Mouse (Mus musculus) midbrain, embryonic 12.5 days (tissue): ENCODE measurements around the gene Mtx1. TPM values are rescaled to one million over a fixed set of nuclear protein-coding genes. Genes with fewer than 3 reads are reported as not detected.
A peak's percentile ranks its signal among the peaks of the same experiment; 100 is the strongest.

Experiments
- ATAC-seq: fragments of 200-750 bp; cut with Nextera tagmentation; 2 replicates; pipeline ENCODE4 v1.8.0; 2017; ENCODE audit warnings: low read depth, moderate TSS enrichment, moderate library complexity; ENCODE audit not compliant: low FRiP score
- H3K27ac ChIP-seq: fragments of 300-500 bp; sonication (generic); replicated peaks from 2 replicates; pipeline ENCODE4 v1.5.1; 2016; ENCODE audit warnings: mild to moderate bottlenecking
- H3K27me3 ChIP-seq: fragments of 300-500 bp; sonication (generic); 2 replicates; pipeline ENCODE4 v1.6.1; 2016; ENCODE audit warnings: mild to moderate bottlenecking
- H3K36me3 ChIP-seq: fragments of 300-500 bp; sonication (generic); 2 replicates; pipeline ENCODE4 v1.6.1; 2016
- H3K4me1 ChIP-seq: fragments of 300-500 bp; sonication (generic); 2 replicates; pipeline ENCODE4 v1.6.1; 2016
- H3K4me2 ChIP-seq: fragments of 300-500 bp; sonication (generic); replicated peaks from 2 replicates; pipeline ENCODE4 v1.6.1; 2016; ENCODE audit warnings: mild to moderate bottlenecking, moderate library complexity
- H3K4me3 ChIP-seq: fragments of 300-500 bp; sonication (generic); 2 replicates; pipeline ENCODE4 v1.5.1; 2016; ENCODE audit warnings: mild to moderate bottlenecking
- H3K9ac ChIP-seq: fragments of 300-500 bp; sonication (generic); replicated peaks from 2 replicates; pipeline ENCODE4 v1.6.1; 2016; ENCODE audit warnings: mild to moderate bottlenecking, moderate library complexity
- H3K9me3 ChIP-seq: fragments of 300-500 bp; sonication (generic); 2 replicates; pipeline ENCODE4 v1.6.1; 2016; ENCODE audit warnings: mild to moderate bottlenecking
- WGBS: fragments of 180-500 bp; shearing (Covaris S2); methylation state at CpG from one replicate; pipeline ENCODE4 v1.1.7; 2016; 5-methylcytosine and 5-hydroxymethylcytosine counted together
- polyA plus RNA-seq: library from polyadenylated mRNA; unstranded; fragments of >200 nt; fragmentation: Nextera tagmentation; extraction: Ambion mirVana; gene quantifications from 2 replicates; pipeline ENCODE4 v1.2.1, GENCODE M21; 2016

The Mtx1 gene
- polyA plus RNA-seq, 1 experiment from 2014 or later: 185 TPM

GRCm38 (mm10) chr3:89237682-89238081, 10.8 kb upstream of the Mtx1 start:
- WGBS: 96% methylated on average over 21 of the region's 21 CpGs
- no peak overlapping the region for H3K27ac ChIP-seq
- H3K4me3 ChIP-seq: no peak overlapping the region
- H3K9me3 ChIP-seq: no peaks in the 10 kb centered on the region
- no peak for ATAC-seq
- H3K9ac ChIP-seq: no peak overlapping the region
- peaks cover 3% of the 10 kb centered on the region; the same call in 1 of the 2 replicates for H3K4me1 ChIP-seq
- H3K4me2 ChIP-seq: no peak overlapping the region
- H3K36me3 ChIP-seq: peaks cover 75% of the 10 kb centered on the region
- H3K27me3 ChIP-seq: no peaks in the 10 kb centered on the region

GRCm38 (mm10) chr3:89236516-89236915, 9.6 kb upstream of the Mtx1 start:
- Histone ChIP-seq H3K4me2 (no peak overlapping the region), H3K9me3 (no peaks in the 10 kb centered on the region), H3K4me3 (no peak overlapping the region), H3K4me1 (no peaks in the 10 kb centered on the region), H3K27ac (no peak overlapping the region), H3K36me3 (peaks cover 69% of the 10 kb centered on the region), H3K27me3 (no peaks in the 10 kb centered on the region), H3K9ac (no peak overlapping the region)
- no peak for ATAC-seq
- 88% methylated on average over 10 of the region's 10 CpGs for WGBS

- Histone ChIP-seq H3K27me3 (no peaks in the 10 kb centered on the region), H3K9ac (no peak overlapping the region), H3K36me3 (peaks cover 49% of the 10 kb centered on the region), H3K4me1 (peaks cover 7% of the 10 kb centered on the region), H3K4me3 (no peak overlapping the region), H3K9me3 (no peaks in the 10 kb centered on the region), H3K27ac (no peak overlapping the region), H3K4me2 (no peak overlapping the region)
- no peak for ATAC-seq
- WGBS: 84% methylated on average over 14 of the region's 14 CpGs
Observed at GRCm38 (mm10) chr3:89233562-89234110, 6.7 kb upstream of the Mtx1 start.

GRCm38 (mm10) chr3:89232614-89233013, 5.7 kb upstream of the Mtx1 start:
- Histone ChIP-seq H3K27ac (no peak overlapping the region), H3K4me2 (no peak overlapping the region), H3K4me3 (no peak overlapping the region), H3K36me3 (peaks cover 39% of the 10 kb centered on the region), H3K4me1 (peaks cover 18% of the 10 kb centered on the region), H3K9ac (no peak overlapping the region), H3K9me3 (no peaks in the 10 kb centered on the region), H3K27me3 (no peaks in the 10 kb centered on the region)
- WGBS: 84% methylated on average over 6 of the region's 6 CpGs
- no peak for ATAC-seq

GRCm38 (mm10) chr3:89231772-89232275, 4.9 kb upstream of the Mtx1 start:
- Histone ChIP-seq H3K27ac (no peak overlapping the region), H3K9ac (no peak overlapping the region), H3K4me3 (no peak overlapping the region), H3K36me3 (peaks cover 33% of the 10 kb centered on the region), H3K27me3 (no peaks in the 10 kb centered on the region), H3K4me1 (peaks cover 24% of the 10 kb centered on the region), H3K9me3 (no peaks in the 10 kb centered on the region), H3K4me2 (no peak overlapping the region)
- ATAC-seq: no peak
- 82% methylated on average over 16 of the region's 16 CpGs for WGBS

GRCm38 (mm10) chr3:89231345-89231744, 4.5 kb upstream of the Mtx1 start:
- Histone ChIP-seq H3K9ac (no peak overlapping the region), H3K9me3 (no peaks in the 10 kb centered on the region), H3K36me3 (peaks cover 29% of the 10 kb centered on the region), H3K4me1 (peaks cover 27% of the 10 kb centered on the region), H3K27me3 (no peaks in the 10 kb centered on the region), H3K4me3 (no peak overlapping the region), H3K27ac (no peak overlapping the region), H3K4me2 (no peak overlapping the region)
- ATAC-seq: no peak
- 78% methylated on average over 7 of the region's 7 CpGs for WGBS

- Histone ChIP-seq H3K4me2 (no peak overlapping the region), H3K4me3 (no peak overlapping the region), H3K36me3 (peaks cover 22% of the 10 kb centered on the region), H3K27ac (no peak overlapping the region), H3K4me1 (peaks cover 33% of the 10 kb centered on the region), H3K9ac (no peak overlapping the region), H3K9me3 (no peaks in the 10 kb centered on the region), H3K27me3 (no peaks in the 10 kb centered on the region)
- no peak for ATAC-seq
- WGBS: 88% methylated on average over 2 of the region's 2 CpGs
Observed at GRCm38 (mm10) chr3:89230561-89230960, 3.7 kb upstream of the Mtx1 start.

GRCm38 (mm10) chr3:89229276-89229675, 2.4 kb upstream of the Mtx1 start:
- H3K27me3 ChIP-seq: no peaks in the 10 kb centered on the region
- no peak overlapping the region for H3K4me2 ChIP-seq
- ATAC-seq: no peak
- 67% methylated on average over 4 of the region's 4 CpGs for WGBS
- peaks cover 12% of the 10 kb centered on the region for H3K36me3 ChIP-seq
- H3K9ac ChIP-seq: no peak overlapping the region
- no peaks in the 10 kb centered on the region for H3K9me3 ChIP-seq
- no peak overlapping the region for H3K27ac ChIP-seq
- H3K4me3 ChIP-seq: no peak overlapping the region
- peaks cover 46% of the 10 kb centered on the region for H3K4me1 ChIP-seq

GRCm38 (mm10) chr3:89228836-89229235, 1.9 kb upstream of the Mtx1 start, which contains the start of gene Muc1:
TSS of gene Muc1 (plus strand) at chr3:89229057.
- Histone ChIP-seq H3K27me3 (no peaks in the 10 kb centered on the region), H3K36me3 (peaks cover 12% of the 10 kb centered on the region), H3K9ac (peak within 1 kb of the TSS; percentile 93; the same call in 1 of the 2 replicates), H3K9me3 (no peaks in the 10 kb centered on the region), H3K4me3 (peak within 1 kb of the TSS; percentile 77), H3K27ac (peak within 1 kb of the TSS; percentile 98), H3K4me2 (peak within 1 kb of the TSS; percentile 93), H3K4me1 (peaks cover 50% of the 10 kb centered on the region)
- ATAC-seq: no peak
- WGBS: 27% methylated on average over 10 of the region's 10 CpGs

- Histone ChIP-seq H3K9ac (peak overlapping the region; percentile 93; the same call in 1 of the 2 replicates), H3K4me3 (peak overlapping the region; percentile 77), H3K4me2 (peak overlapping the region; percentile 93), H3K4me1 (peaks cover 57% of the 10 kb centered on the region), H3K27me3 (no peaks in the 10 kb centered on the region), H3K36me3 (peaks cover 14% of the 10 kb centered on the region), H3K27ac (peak overlapping the region; percentile 98), H3K9me3 (no peaks in the 10 kb centered on the region)
- WGBS: 0% methylated on average over 20 of the region's 20 CpGs
- ATAC-seq: 0 out of 2 replicates have a peak, but pooled peaks have one; percentile 4
Observed at GRCm38 (mm10) chr3:89228180-89228549, 1.3 kb upstream of the Mtx1 start.

GRCm38 (mm10) chr3:89227307-89228179, 655 bp upstream of the Mtx1 start:
- H3K9me3 ChIP-seq: no peaks in the 10 kb centered on the region
- 1% methylated on average over 41 of the region's 41 CpGs for WGBS
- H3K4me2 ChIP-seq: peak overlapping the region; percentile 93
- peak overlapping the region; percentile 98 for H3K27ac ChIP-seq
- H3K4me3 ChIP-seq: peak overlapping the region; percentile 77
- peak; percentile 76 for ATAC-seq
- H3K36me3 ChIP-seq: peaks cover 21% of the 10 kb centered on the region
- H3K9ac ChIP-seq: peak overlapping the region; percentile 93
- H3K4me1 ChIP-seq: peaks cover 63% of the 10 kb centered on the region
- H3K27me3 ChIP-seq: no peaks in the 10 kb centered on the region

GRCm38 (mm10) chr3:89226361-89226760, 527 bp downstream of the Mtx1 start:
- no peak for ATAC-seq
- WGBS: 10% methylated on average over 11 of the region's 11 CpGs
- peaks cover 69% of the 10 kb centered on the region for H3K4me1 ChIP-seq

More at GRCm38 (mm10) chr3:89226361-89226760, 527 bp downstream of the Mtx1 start:
- peak overlapping the region; percentile 93 for H3K4me2 ChIP-seq
- no peaks in the 10 kb centered on the region for H3K27me3 ChIP-seq
- H3K4me3 ChIP-seq: peak overlapping the region; percentile 77
- peaks cover 31% of the 10 kb centered on the region for H3K36me3 ChIP-seq
- H3K27ac ChIP-seq: peak overlapping the region; percentile 98
- H3K9ac ChIP-seq: peak overlapping the region; percentile 93
- no peaks in the 10 kb centered on the region for H3K9me3 ChIP-seq
